Mouse (Mus musculus): ENCODE measurements around the gene Nrip2.

Gene Nrip2

GRCm38 (mm10) chr6:128397574-128398261 is 1.4 kb upstream of the Nrip2 start:
- DNase-seq (ENCODE audit: low spot score in 2 of 2) = no peak

GRCm38 (mm10) chr6:128399421-128400185 is 507 bp downstream of the Nrip2 start:
- DNase-seq (ENCODE audit: low spot score in 2 of 2) = peak in 1 of 2 experiments; percentile 31

DNA sequence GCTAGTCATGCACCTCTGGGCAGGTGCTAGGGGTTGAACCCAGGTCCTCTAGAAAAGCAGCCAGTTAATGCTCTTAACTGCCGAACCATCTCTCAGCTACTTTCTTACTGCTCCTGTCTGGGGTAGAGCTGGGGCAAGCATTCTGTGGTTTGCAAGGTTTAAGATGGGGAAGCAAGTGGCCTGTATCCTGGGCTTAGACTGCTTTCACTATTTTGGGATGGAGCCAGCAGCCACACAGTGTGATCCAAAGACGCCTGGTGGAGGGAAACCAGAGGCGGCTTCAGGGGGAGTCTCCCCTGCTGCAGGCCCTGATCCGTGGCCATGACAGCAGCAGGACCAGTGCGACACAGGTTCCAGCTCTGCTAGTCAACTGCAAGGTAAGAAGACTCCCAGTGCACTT is 5.6 kb downstream of the Nrip2 start:
- DNase-seq (ENCODE audit: low spot score in 2 of 2) = no peak

GRCm38 (mm10) chr6:128408544-128409125 is 9.5 kb downstream of the Nrip2 start:
- no peak for DNase-seq (ENCODE audit: low spot score in 2 of 2)

- DNase-seq (ENCODE audit: low spot score in 2 of 2) = no peak
Observed at GRCm38 (mm10) chr6:128410305-128410704, 11.2 kb downstream of the Nrip2 start.

DNA sequence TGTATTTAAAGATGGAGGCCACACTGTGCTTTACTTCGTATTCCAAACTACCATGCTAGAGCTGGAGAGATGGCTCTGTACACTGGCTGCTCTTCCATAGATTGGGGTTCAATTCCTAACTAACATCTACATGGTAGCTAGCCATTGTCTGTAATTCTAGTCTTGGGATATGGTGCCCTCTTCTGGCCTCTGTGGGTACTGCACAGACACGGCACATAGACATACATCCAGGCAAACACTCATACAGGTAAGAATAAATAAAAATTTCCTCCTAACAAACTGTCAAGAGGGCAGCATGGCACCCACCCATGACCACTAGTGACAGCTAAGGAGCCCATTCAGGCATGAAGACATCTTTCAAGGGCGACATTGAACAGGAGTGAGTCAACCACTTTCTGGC is 12.0 kb downstream of the Nrip2 start:
- peak; percentile 63 to 88 for DNase-seq (ENCODE audit: low spot score in 2 of 2)

- no peak for DNase-seq (ENCODE audit: low spot score in 2 of 2)
Observed at GRCm38 (mm10) chr6:128416169-128416568, 17.1 kb downstream of the Nrip2 start.

- no peak for DNase-seq (ENCODE audit: low spot score in 2 of 2)
Observed at GRCm38 (mm10) chr6:128418076-128418475, 19.0 kb downstream of the Nrip2 start.

- DNase-seq (ENCODE audit: low spot score in 2 of 2) = no peak
Observed at GRCm38 (mm10) chr6:128421036-128421435, 21.9 kb downstream of the Nrip2 start.

- no peak for DNase-seq (ENCODE audit: low spot score in 2 of 2)
Observed at GRCm38 (mm10) chr6:128421480-128421879, 22.4 kb downstream of the Nrip2 start.

DNA sequence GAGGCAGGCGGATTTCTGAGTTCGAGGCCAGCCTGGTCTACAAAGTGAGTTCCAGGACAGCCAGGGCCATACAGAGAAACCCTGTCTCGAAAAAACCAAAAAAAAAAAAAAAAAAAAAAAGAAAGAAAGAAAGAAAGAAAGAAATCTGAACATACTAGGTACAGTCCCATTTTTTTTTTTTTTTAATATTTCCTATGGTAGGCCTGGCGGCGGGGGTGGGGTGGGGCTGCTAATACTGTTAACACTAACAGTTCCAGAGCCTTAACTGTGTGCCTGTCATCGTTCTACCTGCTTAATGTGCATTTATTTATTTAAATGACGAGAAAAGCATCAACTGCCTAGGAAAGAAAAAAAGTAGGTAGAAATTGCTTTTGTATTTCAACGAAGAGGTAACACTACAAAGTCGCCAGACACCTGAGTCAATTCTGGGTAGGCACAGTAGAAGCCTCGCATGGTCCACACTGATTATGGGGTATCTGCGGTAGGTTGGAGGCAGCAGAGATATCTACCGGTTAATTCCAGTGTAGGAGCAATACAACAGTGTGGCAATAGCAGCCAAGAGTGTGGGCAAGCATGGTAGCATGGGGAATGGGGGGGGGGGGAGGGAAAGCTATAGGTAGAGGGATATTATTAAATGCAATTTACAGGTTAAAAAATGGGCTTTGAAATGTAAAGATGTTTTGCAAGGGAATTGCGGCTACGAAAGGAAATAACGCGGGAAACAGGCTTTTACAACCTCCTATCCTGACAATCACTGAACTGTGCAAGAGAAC is 24.6 kb downstream of the Nrip2 start:
- no peak for DNase-seq (ENCODE audit: low spot score in 2 of 2)

DNA sequence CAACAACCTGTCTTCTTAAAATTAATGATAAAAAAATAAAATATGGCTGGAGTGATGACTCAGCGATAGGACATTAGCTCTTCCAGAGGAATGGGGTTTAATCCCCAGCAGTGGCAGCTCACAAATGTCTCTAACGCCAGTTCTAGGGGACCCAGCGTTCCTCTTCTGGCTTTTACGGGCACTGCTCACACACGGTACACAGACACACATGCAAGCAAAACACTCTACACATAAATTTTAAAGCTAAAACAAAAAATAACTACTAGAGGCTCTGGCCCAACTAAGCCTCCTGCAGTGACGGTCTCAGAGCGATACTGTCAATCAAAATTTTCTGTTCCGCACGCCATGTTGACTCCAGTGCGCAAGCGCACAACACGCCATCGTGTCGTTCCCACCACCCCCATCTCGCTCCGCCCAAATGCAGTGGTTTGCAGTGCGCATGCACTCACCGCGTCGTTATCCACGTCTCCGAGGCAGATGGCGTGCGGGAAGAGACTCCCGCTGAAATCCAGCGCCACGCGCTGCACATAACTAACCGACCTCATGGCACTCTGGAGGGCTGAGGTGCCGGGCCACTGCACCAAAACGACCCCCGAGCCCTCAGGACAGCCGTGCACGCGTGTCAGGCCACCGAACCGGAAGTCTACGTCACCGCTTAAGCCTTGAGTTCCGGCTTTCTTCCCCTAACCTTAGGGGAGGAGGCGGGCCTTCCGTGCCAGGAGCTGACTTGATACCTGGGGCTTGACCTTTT is 25.3 kb downstream of the Nrip2 start, which contains the start of gene Itfg2:
TSS of gene Itfg2 (minus strand) at position 663 of the 751 bp plus-strand sequence.
- DNase-seq (ENCODE audit: low spot score in 2 of 2) = peak; percentile 94 to 96

- DNase-seq (ENCODE audit: low spot score in 2 of 2) = no peak
Observed at GRCm38 (mm10) chr6:128425046-128425445, 25.9 kb downstream of the Nrip2 start.

- DNase-seq (ENCODE audit: low spot score in 2 of 2) = no peak
Observed at GRCm38 (mm10) chr6:128427571-128427970, 28.5 kb downstream of the Nrip2 start.

DNA sequence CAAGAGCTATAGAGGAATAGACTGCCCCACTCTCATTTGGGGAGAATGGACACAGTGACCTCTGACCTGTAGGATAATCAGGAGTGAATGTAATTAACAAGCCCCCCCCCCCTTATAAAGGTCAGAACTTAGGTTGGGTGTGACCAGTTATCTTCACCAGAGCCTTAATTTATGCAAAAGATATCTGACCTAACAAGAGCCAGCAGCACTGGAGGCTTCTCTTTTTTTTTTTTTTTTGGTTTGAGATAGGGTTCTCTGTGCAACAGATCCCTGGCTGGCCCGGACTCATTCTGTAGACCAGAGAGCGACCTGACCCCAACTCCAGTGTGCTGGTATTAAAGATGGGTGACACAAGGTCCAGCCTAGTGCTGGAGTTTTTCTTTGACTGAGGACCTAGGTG is 30.2 kb downstream of the Nrip2 start:
- no peak for DNase-seq (ENCODE audit: low spot score in 2 of 2)

DNA sequence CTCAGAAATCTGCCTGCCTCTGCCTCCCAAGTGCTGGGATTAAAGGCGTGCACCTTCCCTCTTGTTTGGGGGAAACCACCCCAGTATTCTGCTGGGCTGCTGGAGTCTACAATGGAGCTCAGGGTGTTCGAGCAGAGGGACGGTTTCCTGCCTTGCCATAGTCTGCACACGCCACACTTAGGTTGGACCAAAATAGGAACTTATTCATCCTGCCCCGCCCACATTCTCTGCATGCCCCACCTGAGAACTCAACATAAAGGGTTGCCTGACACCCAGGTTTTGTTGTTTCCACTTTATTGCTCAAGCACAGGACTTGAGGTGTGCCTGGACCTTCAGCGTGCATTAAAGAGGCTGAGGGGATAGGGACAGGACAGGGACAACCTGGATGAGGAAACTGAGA is 30.7 kb downstream of the Nrip2 start:
- DNase-seq (ENCODE audit: low spot score in 2 of 2) = no peak

DNA sequence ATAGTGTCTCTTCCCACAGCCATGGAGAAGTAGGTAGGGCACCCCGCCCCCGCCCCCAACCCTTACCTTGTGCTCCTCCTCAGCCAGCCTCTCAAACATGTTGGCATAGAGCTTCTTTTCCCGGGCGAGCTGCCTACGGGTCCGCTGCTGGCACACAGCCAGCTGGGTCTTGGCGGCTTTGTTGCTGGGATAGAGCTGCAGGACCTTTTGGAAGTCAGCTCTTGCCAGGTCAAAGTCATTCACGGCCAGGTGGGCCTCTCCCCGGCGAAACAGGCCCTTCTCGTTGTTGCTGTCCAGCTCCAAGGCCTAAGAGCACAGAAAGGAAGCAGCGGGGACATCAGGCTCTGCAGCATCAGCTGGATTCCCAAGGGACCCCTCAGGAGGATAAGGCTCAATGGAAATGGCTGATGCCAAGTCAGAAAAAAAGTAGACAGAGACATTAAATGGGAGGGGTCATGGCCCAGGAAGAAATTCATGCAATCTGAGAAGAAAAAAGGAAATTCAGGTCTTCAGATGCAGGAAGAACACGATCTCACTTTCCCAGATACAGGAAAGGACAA is 33.3 kb downstream of the Nrip2 start:
- DNase-seq (ENCODE audit: low spot score in 2 of 2) = no peak

GRCm38 (mm10) chr6:128433566-128433965 is 34.5 kb downstream of the Nrip2 start:
- no peak for DNase-seq (ENCODE audit: low spot score in 2 of 2)

- no peak for DNase-seq (ENCODE audit: low spot score in 2 of 2)
Observed at GRCm38 (mm10) chr6:128435474-128435873, 36.4 kb downstream of the Nrip2 start.

- DNase-seq (ENCODE audit: low spot score in 2 of 2) = no peak
Observed at GRCm38 (mm10) chr6:128436356-128437005, 37.4 kb downstream of the Nrip2 start.

All from frontal cortex, postnatal 14 days (tissue).